Mouse (Mus musculus) thymus, adult 2 months (tissue): Measurements from ENCODE around the gene Ganc. TPM values are rescaled to one million over a fixed set of nuclear protein-coding genes. Genes with fewer than 3 reads are reported as not detected.

Experiments used
- DNase-seq: peaks from one replicate; pipeline ENCODE4 v3.0.0; 2021
- H3K27ac ChIP-seq: fragments of 200-500 bp; 2 replicates; pipeline ENCODE4 v1.5.1; 2012; ENCODE audit warnings: low read length, control low read depth; ENCODE audit not compliant: control insufficient read depth, insufficient read depth
- H3K27me3 ChIP-seq: fragments of 200-500 bp; 2 replicates; pipeline ENCODE4 v1.6.1; 2012; ENCODE audit warnings: mild to moderate bottlenecking, low read length, moderate library complexity, mixed read lengths; ENCODE audit not compliant: control insufficient read depth, insufficient read depth
- H3K36me3 ChIP-seq: fragments of 200-500 bp; 2 replicates; pipeline ENCODE4 v1.6.1; 2012; ENCODE audit warnings: mild to moderate bottlenecking, low read length, moderate library complexity; ENCODE audit not compliant: control insufficient read depth, insufficient read depth
- H3K4me1 ChIP-seq: fragments of 200-500 bp; replicated peaks from 2 replicates; pipeline ENCODE4 v1.6.1; 2012; ENCODE audit warnings: low read length; ENCODE audit not compliant: control insufficient read depth, insufficient read depth
- H3K4me3 ChIP-seq: fragments of 200-500 bp; 2 replicates; pipeline ENCODE4 v1.5.1; 2012; ENCODE audit warnings: mild to moderate bottlenecking, low read length, control low read depth, moderate library complexity; ENCODE audit not compliant: control insufficient read depth, insufficient read depth
- CTCF ChIP-seq: fragments of 200-500 bp; IDR thresholded peaks from 2 replicates; pipeline ENCODE4 v1.5.1; 2012; ENCODE audit warnings: mild to moderate bottlenecking, control low read depth, low read length, moderate library complexity, borderline replicate concordance; ENCODE audit not compliant: control insufficient read depth, poor library complexity, insufficient read depth; ENCODE audit errors: extremely low read depth
- POLR2A ChIP-seq: fragments of 200-500 bp; IDR thresholded peaks from 2 replicates; pipeline ENCODE4 v1.6.1; 2012; ENCODE audit warnings: mild to moderate bottlenecking, low read length, control low read depth, moderate library complexity; ENCODE audit not compliant: control insufficient read depth, poor library complexity, insufficient read depth; ENCODE audit errors: extremely low read depth
- WGBS: fragments of 180-500 bp; shearing (Covaris S2); methylation state at CpG from one replicate; pipeline ENCODE4 v1.1.7; 2018; 5-methylcytosine and 5-hydroxymethylcytosine counted together
- polyA plus RNA-seq: library from polyadenylated mRNA; depleted of rRNA; stranded (reverse); fragments of >200 nt; gene quantifications from 2 replicates; pipeline ENCODE4 v1.2.3, GENCODE M21; 2012

Gene Ganc
- polyA plus RNA-seq, 1 experiment, result 17.4 TPM

GRCm38 (mm10) chr2:120493254-120493653 is 89.6 kb downstream of the Ganc start:
- no peak for DNase-seq
- Histone ChIP-seq H3K27me3 (no peaks in the 10 kb centered on the region), H3K27ac (no peak overlapping the region), H3K4me3 (no peak overlapping the region), H3K36me3 (no peaks in the 10 kb centered on the region), H3K4me1 (peaks cover 22% of the 10 kb centered on the region)
- WGBS, result 67% methylated on average over 4 of the region's 4 CpGs
- TF ChIP-seq POLR2A (no peak), CTCF (no peak)

GRCm38 (mm10) chr2:120496511-120496910 is 92.8 kb downstream of the Ganc start:
- no peak overlapping the region for H3K4me3 ChIP-seq
- no peak for DNase-seq
- TF ChIP-seq CTCF (no peak), POLR2A (no peak)
- no peaks in the 10 kb centered on the region for H3K27me3 ChIP-seq
- WGBS, result 81% methylated on average over 3 of the region's 3 CpGs
- H3K4me1 ChIP-seq, result peaks cover 38% of the 10 kb centered on the region
- no peaks in the 10 kb centered on the region for H3K36me3 ChIP-seq
- no peak overlapping the region for H3K27ac ChIP-seq

GRCm38 (mm10) chr2:120499971-120500471 is 96.3 kb downstream of the Ganc start:
- Histone ChIP-seq H3K36me3 (peaks cover 8% of the 10 kb centered on the region), H3K27me3 (no peaks in the 10 kb centered on the region), H3K4me1 (peaks cover 63% of the 10 kb centered on the region), H3K27ac (peak overlapping the region; percentile 97), H3K4me3 (peak overlapping the region; percentile 28; the same call in 1 of the 2 replicates)
- WGBS, result under 1% methylated on average over 6 of the region's 6 CpGs
- TF ChIP-seq CTCF (no peak), POLR2A (peak; percentile 73; the same call in 1 of the 2 replicates)
- DNase-seq, result peak; percentile 79

GRCm38 (mm10) chr2:120501136-120501918 is 97.6 kb downstream of the Ganc start:
- Histone ChIP-seq H3K27me3 (no peaks in the 10 kb centered on the region), H3K36me3 (peaks cover 16% of the 10 kb centered on the region), H3K27ac (peak overlapping the region; percentile 97), H3K4me1 (peaks cover 55% of the 10 kb centered on the region), H3K4me3 (peak overlapping the region; percentile 44)
- TF ChIP-seq POLR2A, result peak; percentile 27; the same call in 1 of the 2 replicates
- no peak for TF ChIP-seq CTCF
- WGBS, result 24% methylated on average over 17 of the region's 17 CpGs
- no peak for DNase-seq

- 9% methylated on average over 13 of the region's 13 CpGs for WGBS
- Histone ChIP-seq H3K27ac (peak overlapping the region; percentile 97), H3K4me1 (peaks cover 55% of the 10 kb centered on the region), H3K4me3 (peak overlapping the region; percentile 44), H3K36me3 (peaks cover 16% of the 10 kb centered on the region), H3K27me3 (no peaks in the 10 kb centered on the region)
- peak; percentile 83 for DNase-seq
- TF ChIP-seq CTCF (no peak), POLR2A (no peak)
Observed at GRCm38 (mm10) chr2:120501931-120502604, 98.4 kb downstream of the Ganc start.

- Histone ChIP-seq H3K27ac (peak overlapping the region; percentile 97), H3K4me3 (peak overlapping the region; percentile 44), H3K4me1 (peaks cover 52% of the 10 kb centered on the region), H3K36me3 (peaks cover 16% of the 10 kb centered on the region), H3K27me3 (no peaks in the 10 kb centered on the region)
- TF ChIP-seq CTCF, result no peak
- no peak for TF ChIP-seq POLR2A
- 34% methylated on average over 3 of the region's 3 CpGs for WGBS
- no peak for DNase-seq
Observed at GRCm38 (mm10) chr2:120502605-120502990, 98.9 kb downstream of the Ganc start.

GRCm38 (mm10) chr2:120503094-120503493 is 99.4 kb downstream of the Ganc start:
- 93% methylated on average over 6 of the region's 6 CpGs for WGBS
- H3K36me3 ChIP-seq, result peaks cover 16% of the 10 kb centered on the region
- H3K4me3 ChIP-seq, result peak overlapping the region; percentile 44; the same call in 1 of the 2 replicates
- H3K27me3 ChIP-seq, result no peaks in the 10 kb centered on the region
- DNase-seq, result no peak
- H3K27ac ChIP-seq, result peak overlapping the region; percentile 56
- peaks cover 47% of the 10 kb centered on the region for H3K4me1 ChIP-seq
- no peak for TF ChIP-seq POLR2A
